Mouse (Mus musculus): Measurements from ENCODE around the gene Nccrp1. TPM values are rescaled to one million over a fixed set of nuclear protein-coding genes. Genes with fewer than 3 reads are reported as not detected.

The Nccrp1 gene
- 0.42 TPM for polyA plus RNA-seq (2017; shearing (Covaris generic))

GRCm38 (mm10) chr7:28547154-28547553 lies at the start of gene Nccrp1:
Gene Nccrp1 (minus strand): TSS chr7:28547254.

DNA sequence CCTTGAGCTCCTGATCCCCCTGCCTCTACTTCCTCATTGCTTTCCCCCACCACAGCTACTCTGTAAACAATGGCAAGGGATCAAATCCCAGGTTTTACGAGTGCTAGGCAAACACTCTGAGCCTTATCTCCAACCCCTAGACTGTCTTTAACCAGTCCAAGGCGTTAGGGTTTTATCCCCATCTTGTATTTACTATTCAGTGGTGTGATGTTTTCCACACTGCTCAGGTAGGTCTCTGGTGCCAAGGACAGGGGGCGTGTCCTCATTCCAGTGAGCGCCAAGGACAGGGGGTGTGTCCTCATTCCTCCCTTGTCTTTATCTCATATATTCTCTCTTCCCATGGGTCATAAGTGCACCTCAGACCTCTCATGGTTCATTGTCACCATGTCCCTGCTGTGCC lies 6.5 kb downstream of the Nccrp1 start, which contains the start of gene Sycn:
Gene Sycn, plus strand, starts transcription at position 360 of the 400 bp plus-strand sequence.

GRCm38 (mm10) chr7:28522536-28522935 lies 24.5 kb downstream of the Nccrp1 start, which contains the start of gene Ifnl3:
Gene Ifnl3 (plus strand): TSS chr7:28522836.

GRCm38 (mm10) chr7:28510405-28510974 lies 36.6 kb downstream of the Nccrp1 start, which contains the start of gene Ifnl2:
Gene Ifnl2 (minus strand): TSS chr7:28510455.

Other genes with a start within 250 kb of the Nccrp1 start
- not detected for gene Dll3, start 245.0 kb downstream of the Nccrp1 start, polyA plus RNA-seq (2017; shearing (Covaris generic))
- gene Timm50, start 235.2 kb downstream of the Nccrp1 start, polyA plus RNA-seq (2017; shearing (Covaris generic)): 50.8 TPM
- gene Supt5, start 208.5 kb downstream of the Nccrp1 start, polyA plus RNA-seq (2017; shearing (Covaris generic)): 196 TPM
- gene Rps16, start 196.6 kb downstream of the Nccrp1 start, polyA plus RNA-seq (2017; shearing (Covaris generic)): 922 TPM
- gene Plekhg2, start 174.7 kb downstream of the Nccrp1 start, polyA plus RNA-seq (2017; shearing (Covaris generic)): 98.2 TPM
- gene Zfp36, start 167.0 kb downstream of the Nccrp1 start, polyA plus RNA-seq (2017; shearing (Covaris generic)): 242 TPM
- 28.4 TPM for gene Med29, start 154.5 kb downstream of the Nccrp1 start, polyA plus RNA-seq (2017; shearing (Covaris generic))
- 109 TPM for gene Paf1, start 154.3 kb downstream of the Nccrp1 start, polyA plus RNA-seq (2017; shearing (Covaris generic))
- 466 TPM for gene Gmfg, start 109.8 kb downstream of the Nccrp1 start, polyA plus RNA-seq (2017; shearing (Covaris generic))
- gene Lrfn1, start 95.3 kb downstream of the Nccrp1 start, polyA plus RNA-seq (2017; shearing (Covaris generic)): not detected
- not detected for gene Ifnl2, start 36.8 kb downstream of the Nccrp1 start, polyA plus RNA-seq (2017; shearing (Covaris generic))
- not detected for gene Ifnl3, start 24.4 kb downstream of the Nccrp1 start, polyA plus RNA-seq (2017; shearing (Covaris generic))
- gene Sycn, start 6.4 kb downstream of the Nccrp1 start, polyA plus RNA-seq (2017; shearing (Covaris generic)): not detected
- 4.0 TPM for gene Samd4b, start 50.9 kb upstream of the Nccrp1 start, polyA plus RNA-seq (2017; shearing (Covaris generic))
- 5.4 TPM for gene Pak4, start 50.9 kb upstream of the Nccrp1 start, polyA plus RNA-seq (2017; shearing (Covaris generic))
- gene Acp7, start 84.1 kb upstream of the Nccrp1 start, polyA plus RNA-seq (2017; shearing (Covaris generic)): not detected
- gene Fbxo27, start 145.6 kb upstream of the Nccrp1 start, polyA plus RNA-seq (2017; shearing (Covaris generic)): 5.1 TPM
- 5.4 TPM for gene Fbxo17, start 169.6 kb upstream of the Nccrp1 start, polyA plus RNA-seq (2017; shearing (Covaris generic))
- 110 TPM for gene Mrps12, start 194.6 kb upstream of the Nccrp1 start, polyA plus RNA-seq (2017; shearing (Covaris generic))
- 17.8 TPM for gene Sars2, start 194.7 kb upstream of the Nccrp1 start, polyA plus RNA-seq (2017; shearing (Covaris generic))
- not detected for gene Ccer2, start 208.9 kb upstream of the Nccrp1 start, polyA plus RNA-seq (2017; shearing (Covaris generic))
- 107 TPM for gene Sirt2, start 219.5 kb upstream of the Nccrp1 start, polyA plus RNA-seq (2017; shearing (Covaris generic))
- 122 TPM for gene Nfkbib, start 220.3 kb upstream of the Nccrp1 start, polyA plus RNA-seq (2017; shearing (Covaris generic))
- 324 TPM for gene Rinl, start 241.7 kb upstream of the Nccrp1 start, polyA plus RNA-seq (2017; shearing (Covaris generic))